8 mouse cellular contexts compared by ENCODE assay signal in the genomic region with DNA sequence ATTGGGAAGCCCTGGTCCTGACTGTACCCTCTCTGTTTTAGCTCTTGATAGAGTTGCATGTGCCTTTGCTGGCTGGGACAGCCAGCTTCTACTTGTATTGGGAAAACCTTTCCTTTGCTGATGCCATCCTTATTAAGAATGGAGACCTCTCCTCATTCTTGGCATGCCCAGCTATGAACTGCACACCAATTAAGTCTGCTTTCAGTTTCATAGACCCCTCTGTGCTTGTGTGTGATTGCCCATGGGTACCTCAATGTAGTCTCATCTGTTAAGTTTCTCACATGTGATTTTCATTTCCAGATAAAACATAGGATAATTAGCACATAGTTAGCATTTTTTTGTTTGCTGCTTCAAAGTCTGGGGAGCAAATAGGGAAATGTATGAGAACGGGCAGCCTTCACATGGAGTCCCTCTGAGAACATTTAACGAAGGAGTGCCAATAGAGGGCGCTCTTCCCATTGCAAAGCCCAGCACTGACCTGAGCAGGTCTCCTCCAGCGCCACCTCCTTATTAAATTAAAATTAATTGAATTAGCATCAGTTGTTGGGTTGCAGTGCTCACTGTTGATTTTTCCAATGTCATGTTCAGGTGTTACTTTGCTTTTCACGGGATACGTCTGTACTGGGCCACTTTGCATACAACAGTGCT.
DNase-seq lines count a peak whose midpoint lies in the region; ATAC-seq lines count a peak whose summit lies in the region.

No protein-coding gene starts in this region.

- no peak overlapping the region for H3K4me2 ChIP-seq in hindbrain, embryonic 15.5 days

- no peaks in the 10 kb centered on the region for H3K27me3 ChIP-seq in hindbrain, embryonic 15.5 days

- H3K9me3 ChIP-seq in hindbrain, embryonic 15.5 days, result no peaks in the 10 kb centered on the region

- peak; percentile 84 for ATAC-seq in hindbrain, embryonic 15.5 days (ENCODE audit: low FRiP score, low read depth)

- H3K36me3 ChIP-seq in hindbrain, embryonic 15.5 days, result peaks cover 19% of the 10 kb centered on the region; the same call in 1 of the 2 replicates

- no peak overlapping the region for H3K27ac ChIP-seq in hindbrain, embryonic 15.5 days (replicated peaks)

- H3K9ac ChIP-seq in hindbrain, embryonic 15.5 days, result no peak overlapping the region

- H3K4me3 ChIP-seq in hindbrain, embryonic 15.5 days, result no peak overlapping the region

- peak; percentile 63 for DNase-seq in Muller cell, postnatal 12 days (ENCODE audit: inconsistent ontology term)
- DNase-seq in cerebellum, adult 11-12 months, result peak; percentile 42
- peak; percentile 66 for DNase-seq in forelimb bud, embryonic 11.5 days (ENCODE audit: low read depth, low spot score)
- DNase-seq in layer of hippocampus, postnatal 14 days (ENCODE audit: low spot score in 2 of 2), result peak; percentile 57 to 71
- DNase-seq in lung, postnatal 36 days, result peak; percentile 83
- peak; percentile 36 for DNase-seq in retina, adult 2 months (ENCODE audit: low read depth, low spot score)
- DNase-seq in urinary bladder, adult 2 months (ENCODE audit: low spot score), result peak; percentile 23

- WGBS in hindbrain, embryonic 15.5 days, result 26% methylated on average over 6 of the region's 6 CpGs

- H3K4me1 ChIP-seq in hindbrain, embryonic 15.5 days (replicated peaks), result no peaks in the 10 kb centered on the region

Comparison
In these comparisons a context has a peak if more than half of its experiments do, and no peak if none do; other contexts are left out.
1. DNase-seq: peak in every context shown above with its lines; median percentile 83 in lung, postnatal 36 days; 66 in forelimb bud, embryonic 11.5 days; 64 in layer of hippocampus, postnatal 14 days; 63 in Muller cell, postnatal 12 days; 42 in cerebellum, adult 11-12 months; 36 in retina, adult 2 months; 23 in urinary bladder, adult 2 months.